Mouse (Mus musculus) lung, adult 2 months (tissue): ENCODE data around the gene Slc44a1.
A peak's percentile ranks its signal among the peaks of the same experiment; 100 is the strongest.

Experiments
- CTCF ChIP-seq: fragments of 200-500 bp; IDR thresholded peaks from 2 replicates; pipeline ENCODE4 v1.5.1; 2011; ENCODE audit warnings: mild to moderate bottlenecking, low read length, control low read depth; ENCODE audit not compliant: insufficient read depth
- POLR2A ChIP-seq: fragments of 200-500 bp; IDR thresholded peaks from 2 replicates; pipeline ENCODE4 v1.6.1; 2011; ENCODE audit warnings: low read depth, mild to moderate bottlenecking, control low read depth, low read length, borderline replicate concordance; ENCODE audit errors: extremely low read depth

- TF ChIP-seq POLR2A (no peak), CTCF (peak; percentile 39)
These were observed 160.2 kb downstream of the Slc44a1 start for GRCm38 (mm10) chr4:53600462-53600861.
